Mouse (Mus musculus) thymus, postnatal 4 days (tissue): ENCODE results near the gene Cd34.
A peak's percentile ranks its signal among the peaks of the same experiment; 100 is the strongest.

Experiments used
- DNase-seq: peaks from one replicate; pipeline ENCODE4 v3.0.0; 2021

The Cd34 gene

GRCm38 (mm10) chr1:194976164-194976516 is 37.5 kb downstream of the Cd34 start:
- DNase-seq, result peak; percentile 93

DNA sequence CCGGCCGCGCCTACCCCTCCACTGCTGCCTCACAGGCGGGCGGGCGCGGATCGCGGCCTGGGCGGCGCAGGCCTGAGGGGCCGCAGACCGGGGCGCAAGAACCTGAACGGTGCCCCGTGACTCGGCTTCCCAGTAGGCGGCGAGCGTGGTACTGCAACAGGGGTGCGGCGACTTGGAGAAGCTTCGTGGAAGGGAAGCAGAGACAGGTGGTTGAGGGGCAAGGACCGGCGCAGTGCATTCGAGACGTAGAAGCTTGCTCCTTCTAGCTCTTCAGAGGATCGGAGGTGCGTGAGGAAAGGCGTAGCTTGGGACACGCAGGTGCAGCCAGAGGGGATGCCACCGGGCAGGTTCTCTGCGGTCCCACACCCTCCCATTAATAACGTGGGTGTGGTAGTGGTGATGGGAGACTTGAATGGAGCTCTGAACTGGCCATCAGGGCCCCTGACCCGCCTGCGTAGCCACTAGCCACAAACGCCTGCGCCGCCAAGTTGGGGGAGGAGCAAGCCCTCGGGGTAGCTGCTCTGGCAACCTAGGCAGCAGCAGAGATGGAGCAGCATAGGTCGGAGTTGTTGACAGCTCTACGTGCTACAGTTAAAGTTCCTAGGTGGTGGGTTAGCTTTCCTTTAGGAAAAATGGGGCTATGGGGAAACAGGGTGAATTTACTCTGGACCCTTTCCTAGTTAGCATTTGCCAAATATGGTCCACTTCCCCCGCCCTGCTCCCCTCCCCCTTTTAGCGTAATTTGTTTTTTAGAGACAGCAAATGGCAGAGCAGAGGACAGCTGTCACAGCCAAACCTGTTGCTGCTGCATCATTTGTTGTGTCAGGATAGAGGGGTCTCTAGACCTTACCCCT is 38.1 kb downstream of the Cd34 start:
- DNase-seq, result peak; percentile 77

GRCm38 (mm10) chr1:194977371-194977761 is 38.7 kb downstream of the Cd34 start:
- DNase-seq, result no peak

DNA sequence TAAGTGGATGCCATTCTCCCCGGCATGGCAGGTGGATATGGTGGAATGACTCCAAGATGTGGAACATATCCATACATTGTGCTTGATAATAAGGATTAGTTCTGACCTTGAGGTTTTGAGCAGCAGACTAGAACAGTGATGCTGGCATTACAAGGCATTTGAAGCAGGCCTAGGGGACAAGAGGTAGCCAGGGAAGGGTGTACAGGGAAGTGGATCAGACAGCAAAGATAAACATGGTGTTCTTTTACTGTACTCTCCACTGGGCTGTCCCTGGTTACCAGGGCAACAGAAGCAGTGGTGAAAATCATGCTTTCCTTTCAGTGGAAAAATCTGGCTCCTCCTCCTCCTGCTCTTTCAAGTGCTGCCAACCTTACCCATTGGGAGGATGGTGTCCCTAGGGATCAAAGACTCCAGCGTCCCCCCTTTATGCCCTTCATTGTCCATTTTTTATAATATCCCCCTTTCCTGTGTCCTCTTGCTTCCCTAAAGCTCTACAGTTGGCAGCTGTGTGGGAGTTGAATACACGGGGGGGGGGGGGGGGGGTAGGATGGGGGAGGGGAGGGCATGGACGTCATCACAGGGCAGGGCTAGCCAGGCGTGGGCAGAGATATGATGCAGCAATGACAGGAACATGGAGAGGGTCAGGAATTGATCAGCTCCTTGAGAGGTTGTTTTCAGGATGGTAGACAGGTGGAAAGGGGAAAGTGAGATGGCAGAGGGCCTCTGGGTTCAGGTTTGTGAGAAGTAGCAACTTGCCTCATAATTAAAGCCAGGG is 39.5 kb downstream of the Cd34 start:
- DNase-seq, result no peak

GRCm38 (mm10) chr1:194980826-194981435 is 42.3 kb downstream of the Cd34 start:
- no peak for DNase-seq

- DNase-seq, result no peak
Observed at GRCm38 (mm10) chr1:194982931-194983690, 44.5 kb downstream of the Cd34 start.

DNA sequence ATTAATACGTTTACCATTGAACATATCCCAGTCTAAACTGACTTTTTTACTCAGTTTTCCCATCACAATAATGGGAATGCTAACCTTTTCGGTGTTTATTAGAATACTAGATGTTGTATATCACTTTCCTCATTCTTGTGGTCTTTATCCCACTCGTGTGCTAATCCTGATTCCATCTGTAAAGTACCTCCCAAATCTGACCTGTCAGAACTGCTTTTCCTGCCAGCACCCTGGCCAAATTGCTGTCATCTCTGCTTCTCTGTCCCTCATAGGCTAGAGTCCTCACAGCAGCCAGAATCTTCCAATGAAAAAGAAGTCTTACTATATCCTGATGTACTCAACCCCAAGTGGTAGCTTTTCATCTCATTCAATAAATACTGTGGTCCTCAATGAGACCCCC is 46.3 kb downstream of the Cd34 start:
- DNase-seq, result no peak

GRCm38 (mm10) chr1:194985442-194986210 is 47.0 kb downstream of the Cd34 start:
- DNase-seq, result no peak

DNA sequence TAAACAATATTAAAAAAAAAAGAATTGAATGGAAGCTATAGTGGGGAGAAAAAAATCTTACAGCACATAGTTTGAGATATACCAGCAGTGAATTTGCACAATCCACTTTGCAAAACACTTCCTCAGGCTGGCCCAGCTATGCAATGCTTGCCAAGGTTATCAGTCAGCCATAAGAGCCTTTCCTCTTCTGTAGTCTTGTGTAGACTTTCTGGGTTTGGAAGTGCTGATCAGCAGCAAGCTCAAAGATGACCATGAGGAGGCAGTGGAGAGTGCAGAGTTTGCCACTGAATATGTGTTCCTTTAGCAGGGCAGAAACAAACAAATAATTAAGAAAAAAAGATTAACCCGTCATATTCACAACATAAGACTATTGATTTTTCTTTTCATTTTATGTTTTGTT is 50.4 kb downstream of the Cd34 start:
- DNase-seq, result no peak

DNA sequence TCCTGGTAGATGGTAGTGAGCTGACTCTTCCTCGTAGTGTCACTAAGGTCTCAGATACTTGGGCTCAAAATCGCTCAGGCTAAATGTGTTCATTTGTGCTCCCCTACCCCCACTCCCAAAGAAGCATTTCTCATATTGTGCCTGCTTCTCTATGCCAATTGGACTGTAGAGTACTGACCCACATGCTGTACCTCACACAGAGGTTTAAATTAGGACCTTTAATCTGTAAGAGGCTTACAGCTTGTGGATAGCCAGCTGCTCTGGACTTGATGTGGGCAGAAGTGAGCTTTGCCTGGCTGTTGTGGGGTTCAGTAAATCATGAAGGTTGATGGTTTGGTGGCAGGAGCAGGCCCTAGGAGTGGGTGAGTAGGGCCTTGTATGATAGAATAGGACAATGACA is 52.4 kb downstream of the Cd34 start:
- DNase-seq, result no peak

DNA sequence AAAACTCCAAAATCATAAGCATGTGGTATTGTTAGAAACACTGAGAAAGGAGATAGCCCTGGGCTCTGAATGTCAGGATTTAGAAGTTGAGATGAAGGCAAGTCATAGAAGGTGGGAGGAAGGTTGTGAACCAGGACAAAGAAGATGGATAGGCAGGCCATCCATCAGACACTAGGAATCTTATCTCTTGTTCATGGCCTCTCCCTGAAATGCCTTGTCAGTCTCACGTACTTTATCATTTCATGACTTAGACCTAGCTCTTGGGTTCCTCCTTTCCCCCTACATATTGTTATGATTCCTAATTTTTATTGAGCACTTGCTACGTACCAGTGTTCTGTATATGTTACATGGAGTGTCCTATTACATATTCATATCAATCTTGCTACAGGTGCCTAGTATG is 53.0 kb downstream of the Cd34 start:
- no peak for DNase-seq

- no peak for DNase-seq
Observed at GRCm38 (mm10) chr1:194992589-194993317, 54.1 kb downstream of the Cd34 start.

DNA sequence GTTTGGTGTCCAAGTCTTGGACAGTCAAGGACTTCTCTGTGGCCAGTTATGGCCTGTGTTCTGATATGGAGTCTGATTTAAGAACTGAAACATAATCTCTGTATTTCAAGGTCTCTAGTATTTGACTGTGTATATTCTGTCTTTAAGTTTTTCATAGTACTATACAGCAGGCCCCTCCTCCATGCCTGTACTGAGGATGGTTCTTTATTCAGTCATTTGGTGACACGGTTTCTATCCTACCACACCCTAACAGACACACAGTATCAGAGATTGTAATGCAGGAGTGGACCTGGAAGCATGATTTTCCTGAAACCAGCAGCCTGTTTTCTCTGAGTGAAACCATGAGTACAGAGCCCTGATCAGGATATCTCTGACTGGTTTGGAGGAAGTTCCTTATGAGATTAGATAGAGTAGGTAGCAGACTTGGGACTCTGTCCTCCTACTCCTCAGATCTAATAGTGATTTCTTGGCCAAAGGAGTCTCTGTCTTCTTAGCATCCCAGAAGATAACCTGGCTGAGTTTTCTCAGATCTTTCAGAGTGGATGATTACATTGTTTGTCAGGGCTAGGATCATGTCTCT is 54.9 kb downstream of the Cd34 start:
- no peak for DNase-seq

DNA sequence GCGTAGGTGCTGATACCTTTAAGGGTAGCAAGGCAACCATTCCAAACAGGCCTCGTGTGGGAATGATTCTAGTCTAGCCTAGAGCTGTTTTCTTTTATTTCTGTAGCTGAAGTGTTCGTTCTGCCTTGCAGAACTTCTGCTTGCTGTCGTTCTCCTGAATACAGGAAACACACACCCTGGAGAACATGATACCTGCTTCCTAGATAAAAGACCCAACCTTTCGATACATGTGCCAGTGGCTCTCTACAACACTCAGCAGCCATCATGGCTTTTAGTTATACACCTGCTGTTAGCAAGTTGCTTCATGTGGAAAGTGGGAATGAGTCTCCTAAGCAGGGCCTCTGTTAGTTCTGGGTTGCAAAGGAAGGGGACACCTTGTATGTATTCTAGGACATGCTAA is 55.6 kb downstream of the Cd34 start:
- DNase-seq, result no peak

DNA sequence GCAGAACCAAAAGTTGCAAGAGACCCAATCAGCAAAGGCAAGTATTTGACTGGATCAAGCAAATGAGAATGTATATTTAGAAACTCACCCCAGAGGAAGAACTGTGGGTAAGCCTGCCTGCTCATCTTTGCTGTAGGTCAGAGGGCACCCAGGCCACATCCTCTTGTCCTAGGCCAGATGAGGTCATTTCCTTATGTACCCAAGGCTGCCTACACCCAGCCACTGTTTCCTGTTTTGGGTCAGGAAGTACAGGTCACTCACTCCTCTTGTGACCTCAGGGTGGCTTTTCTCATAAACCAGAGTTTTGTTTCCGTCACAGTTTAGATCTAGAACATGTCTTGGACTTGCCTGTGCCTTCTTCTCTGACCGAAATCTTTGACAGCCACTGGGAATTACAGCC is 56.6 kb downstream of the Cd34 start:
- DNase-seq, result no peak

GRCm38 (mm10) chr1:194998396-194998795 is 59.8 kb downstream of the Cd34 start:
- no peak for DNase-seq

DNA sequence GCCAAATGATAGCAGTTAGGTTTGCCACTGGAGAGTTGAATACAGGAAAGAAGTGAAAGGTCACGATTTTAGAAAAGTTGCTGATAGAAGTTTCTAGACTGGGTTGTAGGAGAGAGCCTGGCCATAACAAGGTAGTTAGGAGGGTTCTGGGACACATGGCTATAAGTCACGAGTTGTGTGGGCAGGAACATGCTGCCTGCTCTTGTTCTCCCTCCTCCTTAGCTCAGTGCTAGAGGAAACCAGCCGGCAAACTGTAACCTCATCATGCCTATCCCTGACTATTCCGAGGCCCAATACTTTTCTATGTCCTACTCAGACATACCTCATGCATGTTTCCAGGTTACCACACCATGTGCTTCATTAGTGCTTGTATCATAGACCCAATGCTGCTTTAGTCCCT is 64.7 kb downstream of the Cd34 start:
- no peak for DNase-seq

DNA sequence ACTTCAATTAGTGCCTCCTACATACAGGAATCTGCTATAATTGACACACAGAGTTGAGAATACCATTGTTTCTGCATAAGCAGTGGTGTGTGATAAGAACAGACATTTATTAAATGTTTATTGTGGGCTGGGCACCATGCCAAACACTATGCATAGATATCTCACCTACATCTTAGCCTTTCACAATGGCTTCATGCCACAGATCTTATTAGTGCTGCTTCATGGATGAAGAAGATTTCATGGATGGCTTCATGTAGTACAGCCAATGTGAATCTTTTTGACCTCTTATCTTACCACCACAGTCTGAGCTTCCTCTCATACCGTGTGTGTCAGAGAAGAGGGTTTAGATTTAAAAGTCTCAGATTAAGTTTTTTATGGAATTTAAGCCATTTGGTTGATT is 65.6 kb downstream of the Cd34 start:
- no peak for DNase-seq

GRCm38 (mm10) chr1:195006267-195006666 is 67.6 kb downstream of the Cd34 start:
- DNase-seq, result no peak
